Mouse (Mus musculus): ENCODE measurements at regions not wholly inside any gene's neighbourhood (a gene's known extent, or its start where the extent isn't known, plus 50 kb on each side); places are given as distances from the start of the nearest gene placed in this dataset.

GRCm38 (mm10) chr2:179096861-179097260 is 345.4 kb upstream of the Cdh4 start:
- TF ChIP-seq POLR2A (IDR thresholded peaks at IDR 0.05; ENCODE audit: insufficient read depth, low read depth, low read length) (no peak), CTCF (IDR thresholded peaks at IDR 0.05; ENCODE audit: insufficient read depth, low read depth, low read length) (no peak)
